Mouse (Mus musculus) monocyte, adult 59 days (primary cell): Measurements from ENCODE around the gene Bpifb1. TPM values are rescaled to one million over a fixed set of nuclear protein-coding genes. Genes with fewer than 3 reads are reported as not detected.

Source experiments
- total RNA-seq, 2 experiments: library from RNA; stranded (reverse); gene quantifications; one replicate each; pipeline ENCODE4 v1.2.4; 2023

Gene Bpifb1
- total RNA-seq = not detected

GRCm38 (mm10) chr2:154190546-154191258, at the start of gene Bpifb1:
Bpifb1 (plus strand) TSS chr2:154190818.

GRCm38 (mm10) chr2:154142580-154142979, 48.0 kb upstream of the Bpifb1 start, which contains the start of gene Bpifa1:
Bpifa1 (plus strand) TSS chr2:154142880.

GRCm38 (mm10) chr2:154162307-154162706, 28.3 kb upstream of the Bpifb1 start, which contains the start of gene Bpifa5:
Bpifa5 (plus strand) TSS chr2:154162607.

GRCm38 (mm10) chr2:154223265-154223916, 32.8 kb downstream of the Bpifb1 start, which contains the start of gene Bpifb5:
Bpifb5 (plus strand) TSS chr2:154223742.

GRCm38 (mm10) chr2:154257554-154257953, 66.9 kb downstream of the Bpifb1 start, which contains the start of gene Bpifb9a:
Bpifb9a (plus strand) TSS chr2:154257854.

Other genes with a start within 250 kb of the Bpifb1 start
- under 1 TPM; 0.52 to 0.88 TPM for gene Bpifa6, start 215.9 kb upstream of the Bpifb1 start, total RNA-seq
- not detected for gene Bpifa2, start 182.6 kb upstream of the Bpifb1 start, total RNA-seq
- gene Bpifa3, start 60.5 kb upstream of the Bpifb1 start, total RNA-seq = not detected
- not detected for gene Bpifa1, start 47.9 kb upstream of the Bpifb1 start, total RNA-seq
- gene Bpifa5, start 28.2 kb upstream of the Bpifb1 start, total RNA-seq = not detected
- not detected for gene Bpifb5, start 32.9 kb downstream of the Bpifb1 start, total RNA-seq
- gene Bpifb9a, start 67.0 kb downstream of the Bpifb1 start, total RNA-seq = not detected
- gene Bpifb9b, start 116.4 kb downstream of the Bpifb1 start, total RNA-seq = not detected
- 10 to 100 TPM in 1 of 2 experiments, 1 to 10 TPM in 1; 7.7 to 10.8 TPM for gene Cdk5rap1, start 182.2 kb downstream of the Bpifb1 start, total RNA-seq
- gene Snta1, start 217.3 kb downstream of the Bpifb1 start, total RNA-seq = 10 to 100 TPM; 17.2 to 20.8 TPM
- gene Cbfa2t2, start 245.7 kb downstream of the Bpifb1 start, total RNA-seq = 10 to 100 TPM; 22.0 to 22.3 TPM